Mouse (Mus musculus) cerebellum, adult 2 months (tissue): ENCODE measurements around the gene Adap2. TPM values are rescaled to one million over a fixed set of nuclear protein-coding genes. Genes with fewer than 3 reads are reported as not detected.
"Not testable (repeated sequence)": the region's sequence is repeated elsewhere in the genome, so short reads cannot be mapped to it uniquely, and the experiment has no call there.

ENCODE experiments used
- DNase-seq, 2 experiments: peaks; one replicate each; pipeline ENCODE4 v3.0.0; 2021
- H3K27ac ChIP-seq: fragments of 200-500 bp; 2 replicates; pipeline ENCODE4 v1.5.1; 2012; ENCODE audit warnings: low read length, control low read depth, inconsistent platforms; ENCODE audit not compliant: insufficient read depth
- H3K27me3 ChIP-seq: fragments of 200-500 bp; 2 replicates; pipeline ENCODE4 v1.6.1; 2012; ENCODE audit warnings: inconsistent platforms, mild to moderate bottlenecking, low read length, moderate library complexity; ENCODE audit not compliant: control insufficient read depth, insufficient read depth
- H3K4me1 ChIP-seq: fragments of 200-500 bp; 2 replicates; pipeline ENCODE4 v1.6.1; 2011; ENCODE audit warnings: low read length; ENCODE audit not compliant: control insufficient read depth, insufficient read depth
- H3K4me3 ChIP-seq: fragments of 200-500 bp; replicated peaks from 2 replicates; pipeline ENCODE3; 2011; ENCODE audit warnings: mild to moderate bottlenecking, low read depth, low read length, control low read depth; ENCODE audit not compliant: insufficient read depth
- CTCF ChIP-seq: fragments of 200-500 bp; IDR thresholded peaks from 2 replicates; pipeline ENCODE4 v1.5.1; 2011; ENCODE audit warnings: low read depth, mild to moderate bottlenecking, control low read depth, low read length, moderate library complexity, borderline replicate concordance; ENCODE audit not compliant: insufficient read depth
- POLR2A ChIP-seq: fragments of 200-500 bp; IDR thresholded peaks from 2 replicates; pipeline ENCODE4 v1.6.1; 2011; ENCODE audit warnings: low read length, control low read depth, borderline replicate concordance; ENCODE audit not compliant: insufficient read depth
- WGBS: fragments of 180-500 bp; shearing (Covaris S2); methylation state at CpG from one replicate; pipeline ENCODE4 v1.1.7; 2018; 5-methylcytosine and 5-hydroxymethylcytosine counted together
- polyA plus RNA-seq: library from polyadenylated mRNA; depleted of rRNA; stranded (reverse); fragments of >200 nt; gene quantifications from 2 replicates; pipeline ENCODE4 v1.2.3, GENCODE M21; 2012

The Adap2 gene
- polyA plus RNA-seq, 1 experiment, result 3.7 TPM

- under 1% methylated on average over 40 of the region's 40 CpGs for whole genome bisulfite sequencing
- peak within 1 kb of the TSS; percentile 90 for H3K4me3 ChIP-seq
- H3K27ac ChIP-seq, result peak within 1 kb of the TSS; percentile 79
- DNase-seq, result peak; percentile 87 to 92
- H3K4me1 ChIP-seq, result no peaks in the 10 kb centered on the region; the same call in 1 of the 2 replicates
- no peak for TF ChIP-seq CTCF
- TF ChIP-seq POLR2A, result peak; percentile 99
- no peaks in the 10 kb centered on the region for H3K27me3 ChIP-seq
Observed at GRCm38 (mm10) chr11:80141825-80142521, 11.9 kb upstream of the Adap2 start, which contains the start of gene Tefm. Tefm (minus strand) TSS chr11:80142175.

GRCm38 (mm10) chr11:80142872-80143271, 11.0 kb upstream of the Adap2 start:
- WGBS, result 42% methylated on average over 8 of the region's 8 CpGs
- peak overlapping the region; percentile 90 for H3K4me3 ChIP-seq
- no peak overlapping the region for H3K27ac ChIP-seq
- no peaks in the 10 kb centered on the region for H3K27me3 ChIP-seq
- TF ChIP-seq CTCF (no peak), POLR2A (no peak)
- DNase-seq, result no peak
- no peaks in the 10 kb centered on the region; the same call in 1 of the 2 replicates for H3K4me1 ChIP-seq

GRCm38 (mm10) chr11:80145787-80146275, 8.1 kb upstream of the Adap2 start:
- TF ChIP-seq POLR2A (no peak), CTCF (no peak)
- WGBS, result 63% methylated on average over 10 of the region's 10 CpGs

DNA sequence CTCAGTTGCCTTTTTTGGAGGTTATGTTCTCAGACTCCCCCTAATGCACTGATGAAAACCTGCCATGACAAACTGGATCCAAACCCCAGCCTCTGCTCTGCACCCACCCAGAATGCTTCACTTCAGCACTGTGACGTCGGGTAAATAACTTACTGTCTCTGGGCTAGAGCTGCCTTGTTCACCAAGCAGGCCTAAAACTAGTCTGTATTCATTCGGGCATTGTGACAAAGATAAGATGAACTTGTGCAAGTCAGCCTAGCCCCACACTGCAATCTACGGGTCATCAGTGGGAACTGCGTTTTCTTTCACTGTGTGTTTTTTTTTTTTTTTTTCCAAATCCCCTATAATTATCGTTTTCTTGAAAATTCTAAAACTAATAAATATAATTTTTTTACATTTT, 6.2 kb upstream of the Adap2 start:
- no peaks in the 10 kb centered on the region for H3K27me3 ChIP-seq
- no peak overlapping the region for H3K27ac ChIP-seq
- no peak overlapping the region for H3K4me3 ChIP-seq
- WGBS, result 70% methylated on average over 6 of the region's 6 CpGs
- H3K4me1 ChIP-seq, result no peaks in the 10 kb centered on the region; the same call in 1 of the 2 replicates
- TF ChIP-seq POLR2A (no peak), CTCF (no peak)
- no peak for DNase-seq

More at GRCm38 (mm10) chr11:80145787-80146275, 8.1 kb upstream of the Adap2 start:
- Histone ChIP-seq H3K4me3 (no peak overlapping the region), H3K27ac (no peak overlapping the region), H3K27me3 (no peaks in the 10 kb centered on the region), H3K4me1 (no peaks in the 10 kb centered on the region; the same call in 1 of the 2 replicates)
- DNase-seq, result no peak

DNA sequence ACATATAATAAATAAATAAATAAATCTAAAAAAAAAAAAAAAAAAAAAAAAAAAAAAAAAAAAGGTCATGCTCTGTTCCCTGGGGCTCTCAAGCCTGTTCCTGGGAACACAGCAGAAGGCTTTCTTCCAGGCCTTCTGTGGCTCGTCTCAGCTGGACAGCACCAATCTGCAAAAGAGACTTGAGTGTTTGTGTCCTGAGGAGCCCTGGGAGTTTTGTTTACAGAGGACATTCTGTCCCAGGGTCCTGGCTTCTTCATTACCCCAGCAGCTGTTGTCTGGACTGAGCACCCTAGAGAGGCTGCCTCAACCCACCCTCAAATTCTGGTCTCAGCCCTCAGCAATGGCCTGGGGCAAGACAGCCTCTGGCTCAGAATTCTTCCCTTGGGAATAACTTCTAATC, 5.6 kb upstream of the Adap2 start:
- WGBS, result 14% methylated on average over 1 of the region's 1 CpGs
- peak in 1 of 2 experiments; percentile 24 for DNase-seq
- H3K4me1 ChIP-seq, result no peaks in the 10 kb centered on the region; the same call in 1 of the 2 replicates

DNA sequence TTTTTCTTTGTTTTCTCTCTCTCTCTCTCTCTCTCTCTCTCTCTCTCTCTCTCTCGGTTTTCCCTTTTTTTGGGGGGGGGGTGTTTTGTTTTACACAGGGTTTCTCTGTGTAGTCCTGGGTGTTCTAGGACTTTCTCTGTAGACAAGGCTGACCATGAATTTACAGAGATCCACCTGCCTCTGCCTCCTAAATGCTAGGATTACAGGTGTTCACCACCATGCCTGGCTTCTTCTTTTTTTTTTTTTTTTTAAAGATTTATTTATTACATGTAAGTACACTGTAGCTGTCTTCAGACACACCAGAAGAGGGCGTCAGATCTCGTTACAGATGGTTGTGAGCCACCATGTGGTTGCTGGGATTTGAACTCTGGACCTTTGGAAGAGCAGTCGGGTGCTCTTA, 4.9 kb upstream of the Adap2 start:
- DNase-seq, result not testable (repeated sequence)
- WGBS, result 61% methylated on average over 4 of the region's 4 CpGs

More for the DNA sequence above, 5.6 kb upstream of the Adap2 start:
- Histone ChIP-seq H3K27ac (no peak overlapping the region), H3K27me3 (no peaks in the 10 kb centered on the region), H3K4me3 (no peak overlapping the region)
- TF ChIP-seq CTCF (no peak), POLR2A (no peak)

DNA sequence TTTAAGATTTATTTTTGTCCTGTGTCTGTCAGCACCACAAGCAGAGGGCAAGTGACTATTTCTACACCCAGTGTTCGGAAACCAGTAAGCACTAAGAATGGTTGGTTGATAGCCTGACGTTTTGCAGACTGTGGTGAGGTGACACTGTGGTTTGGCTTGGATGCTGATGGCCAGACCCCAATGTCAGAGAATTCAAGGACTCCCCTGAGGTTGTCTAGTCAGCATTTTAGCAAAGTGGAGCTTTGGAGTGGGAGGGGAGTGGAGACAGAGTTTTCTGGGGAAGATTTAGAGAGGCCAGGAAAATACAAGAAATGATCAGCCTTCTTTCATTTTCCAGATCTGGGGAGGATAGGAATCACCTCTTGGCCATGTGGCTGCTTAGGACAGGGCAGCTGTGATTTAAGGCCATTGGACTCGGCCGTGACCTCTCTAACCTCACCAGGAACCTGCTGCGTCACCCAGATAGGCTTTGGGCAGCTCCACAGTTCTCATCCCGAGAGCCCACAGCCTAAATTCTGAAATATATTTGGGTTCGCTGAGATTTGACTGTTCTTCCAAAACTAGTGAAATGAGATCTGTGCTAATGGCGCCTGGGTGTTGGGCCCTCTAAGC, 4.4 kb upstream of the Adap2 start:
- peaks cover 7% of the 10 kb centered on the region; the same call in 1 of the 2 replicates for H3K27me3 ChIP-seq
- H3K4me3 ChIP-seq, result no peak overlapping the region
- no peak overlapping the region for H3K27ac ChIP-seq
- peaks cover 3% of the 10 kb centered on the region; the same call in 1 of the 2 replicates for H3K4me1 ChIP-seq
- 84% methylated on average over 8 of the region's 8 CpGs for WGBS
- DNase-seq, result no peak
- TF ChIP-seq CTCF, result no peak
- TF ChIP-seq POLR2A, result no peak

More for the DNA sequence above, 4.9 kb upstream of the Adap2 start:
- H3K27ac ChIP-seq, H3K4me3 ChIP-seq, H3K27me3 ChIP-seq, H3K4me1 ChIP-seq: not testable (repeated sequence)
